Mouse (Mus musculus) urinary bladder, postnatal 10 days (tissue): ENCODE measurements around the gene Vmn2r47.
"Not testable (repeated sequence)": the region's sequence is repeated elsewhere in the genome, so short reads cannot be mapped to it uniquely, and the experiment has no call there.

Experiments used
- DNase-seq: peaks from one replicate; pipeline ENCODE4 v3.0.0; 2022; ENCODE audit warnings: low spot score

Vmn2r47 gene

DNA sequence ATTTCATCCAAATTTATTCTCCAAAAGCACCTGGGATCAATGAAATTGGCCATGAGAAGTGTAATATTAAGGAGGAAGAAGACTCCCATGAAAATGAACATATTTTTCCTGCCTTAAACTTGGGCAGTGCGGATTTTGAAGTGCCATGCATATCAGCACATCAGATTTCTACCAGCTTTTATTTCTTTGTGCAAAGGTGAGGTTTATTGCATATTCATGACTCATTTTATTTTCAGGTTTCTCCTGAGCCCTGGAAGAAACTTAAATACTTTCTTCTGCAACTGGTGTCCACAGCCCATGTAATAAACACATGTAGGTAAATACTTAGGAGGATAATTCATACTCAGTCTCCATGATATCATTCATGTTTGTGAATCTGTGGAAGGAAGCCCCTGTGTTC lies at the start of gene Vmn2r47:
Gene Vmn2r47, minus strand, starts transcription at position 101 of the 400 bp plus-strand sequence.
- not testable (repeated sequence) for DNase-seq

DNA sequence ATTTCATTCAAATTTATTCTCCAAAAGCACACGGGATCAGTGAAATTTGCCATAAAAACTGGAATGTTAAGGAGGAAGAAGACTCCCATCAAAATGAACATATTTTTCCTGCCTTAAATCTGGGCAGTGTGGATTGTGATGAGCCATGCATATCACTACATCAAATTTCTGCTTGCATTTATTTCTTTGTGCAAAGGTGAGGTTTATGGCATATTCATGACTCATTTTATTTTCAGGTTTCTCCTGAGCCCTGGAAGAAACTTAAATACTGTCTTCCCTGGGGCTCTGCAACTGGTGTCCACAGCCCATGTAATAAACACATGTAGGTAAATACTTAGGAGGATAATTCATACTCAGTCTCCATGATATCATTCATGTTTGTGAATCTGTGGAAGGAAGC lies 70.7 kb downstream of the Vmn2r47 start, which contains the start of gene Vmn2r46:
Gene Vmn2r46, minus strand, starts transcription at position 101 of the 400 bp plus-strand sequence.
- DNase-seq, result not testable (repeated sequence)
